Mouse (Mus musculus) stomach, embryonic 14.5 days (tissue): ENCODE data around the gene Zfp628. TPM values are rescaled to one million over a fixed set of nuclear protein-coding genes. Genes with fewer than 3 reads are reported as not detected.

Experiments
- ATAC-seq: fragments of 200-750 bp; cut with Nextera tagmentation; 2 replicates; pipeline ENCODE4 v1.8.0; 2017; ENCODE audit warnings: low read depth, moderate TSS enrichment; ENCODE audit not compliant: insufficient number of reproducible peaks, insufficient read depth, low FRiP score
- H3K27ac ChIP-seq: fragments of 300-500 bp; sonication (generic); 2 replicates; pipeline ENCODE4 v1.5.1; 2014; ENCODE audit warnings: mild to moderate bottlenecking, low read length, moderate library complexity, mixed read lengths
- H3K27me3 ChIP-seq: fragments of 300-500 bp; sonication (generic); 2 replicates; pipeline ENCODE4 v1.6.1; 2014; ENCODE audit warnings: low read length, control low read depth, mixed read lengths; ENCODE audit not compliant: control insufficient read depth, insufficient read depth
- H3K36me3 ChIP-seq: fragments of 300-500 bp; sonication (generic); 2 replicates; pipeline ENCODE4 v1.6.1; 2014; ENCODE audit warnings: mild to moderate bottlenecking, control low read depth, low read length, moderate library complexity, mixed read lengths; ENCODE audit not compliant: control insufficient read depth, insufficient read depth
- H3K4me1 ChIP-seq: fragments of 300-500 bp; sonication (generic); 2 replicates; pipeline ENCODE4 v1.6.1; 2014; ENCODE audit warnings: low read length, control low read depth, mixed read lengths; ENCODE audit not compliant: control insufficient read depth, insufficient read depth
- H3K4me2 ChIP-seq: fragments of 300-500 bp; sonication (generic); replicated peaks from 2 replicates; pipeline ENCODE4 v1.6.1; 2014; ENCODE audit warnings: low read depth, low read length, control low read depth
- H3K4me3 ChIP-seq: fragments of 300-500 bp; sonication (generic); 2 replicates; pipeline ENCODE4 v1.5.1; 2014; ENCODE audit warnings: low read depth, low read length, control low read depth
- H3K9ac ChIP-seq: fragments of 300-500 bp; sonication (generic); replicated peaks from 2 replicates; pipeline ENCODE4 v1.6.1; 2014; ENCODE audit warnings: low read depth, mild to moderate bottlenecking, control low read depth, low read length, moderate library complexity, mixed read lengths
- H3K9me3 ChIP-seq: fragments of 300-500 bp; sonication (generic); 2 replicates; pipeline ENCODE4 v1.6.1; 2016; ENCODE audit warnings: low read depth, low read length, control low read depth; ENCODE audit not compliant: control insufficient read depth
- WGBS: fragments of 180-500 bp; shearing (Covaris S2); extraction: QIAGEN DNeasy Blood & Tissue Kit; methylation state at CpG from one replicate; pipeline ENCODE4 v1.1.7; 2014; 5-methylcytosine and 5-hydroxymethylcytosine counted together
- polyA plus RNA-seq: library from polyadenylated mRNA; unstranded; fragments of >200 nt; fragmentation: Nextera tagmentation; extraction: Ambion mirVana; gene quantifications from 2 replicates; pipeline ENCODE4 v1.2.1, GENCODE M21; 2014

Zfp628 gene
- polyA plus RNA-seq, 1 experiment from 2014 or later, result 4.5 TPM

DNA sequence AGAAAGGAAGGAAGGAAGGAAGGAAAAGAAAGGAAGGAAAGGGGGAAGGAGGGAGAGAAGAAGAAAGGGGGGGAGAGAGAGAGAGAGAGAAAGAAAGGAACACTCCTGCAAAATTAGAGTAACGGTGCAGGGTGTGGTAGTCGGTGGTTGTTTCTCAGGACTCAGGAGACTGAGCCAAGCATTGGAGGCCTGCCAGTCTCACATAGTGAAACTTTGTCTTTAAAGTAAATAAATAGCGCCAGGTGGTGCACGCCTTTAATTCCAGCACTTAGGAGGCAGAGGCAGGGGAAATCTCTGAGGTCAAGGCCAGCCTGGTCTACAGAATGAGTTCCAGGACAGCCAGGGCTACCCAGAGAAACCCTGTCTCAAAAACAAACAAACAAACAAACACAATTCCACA lies 28.3 kb upstream of the Zfp628 start:
- Histone ChIP-seq H3K9me3 (no peaks in the 10 kb centered on the region), H3K4me2 (no peak overlapping the region)
- 41% methylated on average over 4 of the region's 4 CpGs for WGBS

DNA sequence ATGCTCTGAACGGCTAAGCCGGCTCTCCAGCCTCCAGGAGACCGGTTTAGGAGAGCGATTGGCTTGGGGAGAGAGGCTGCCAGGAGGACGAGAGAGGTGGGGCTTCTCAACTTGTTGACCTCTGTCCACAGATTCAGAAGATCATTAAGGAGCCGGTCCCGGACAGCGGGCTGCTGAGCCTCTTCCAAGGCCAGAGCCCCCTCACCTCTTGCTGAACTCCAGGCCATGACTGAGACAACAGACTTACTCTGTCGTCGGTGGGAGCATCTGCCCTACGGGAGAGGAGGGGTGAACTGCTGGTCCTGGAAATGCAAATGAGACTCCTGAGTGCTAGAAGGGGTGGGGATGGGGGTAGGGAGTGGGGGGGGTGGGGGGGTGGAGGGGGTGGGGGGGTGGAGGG lies 19.8 kb upstream of the Zfp628 start:
- Histone ChIP-seq H3K9ac (no peak overlapping the region), H3K36me3 (no peaks in the 10 kb centered on the region), H3K4me1 (no peaks in the 10 kb centered on the region), H3K9me3 (no peaks in the 10 kb centered on the region), H3K4me2 (no peak overlapping the region), H3K4me3 (no peak overlapping the region), H3K27me3 (no peaks in the 10 kb centered on the region), H3K27ac (no peak overlapping the region)
- ATAC-seq, result no peak
- WGBS, result 52% methylated on average over 11 of the region's 11 CpGs

More for the DNA sequence above, 28.3 kb upstream of the Zfp628 start:
- Histone ChIP-seq H3K36me3 (no peaks in the 10 kb centered on the region), H3K27me3 (no peaks in the 10 kb centered on the region), H3K4me3 (no peak overlapping the region), H3K27ac (no peak overlapping the region), H3K4me1 (no peaks in the 10 kb centered on the region), H3K9ac (no peak overlapping the region)
- no peak for ATAC-seq

DNA sequence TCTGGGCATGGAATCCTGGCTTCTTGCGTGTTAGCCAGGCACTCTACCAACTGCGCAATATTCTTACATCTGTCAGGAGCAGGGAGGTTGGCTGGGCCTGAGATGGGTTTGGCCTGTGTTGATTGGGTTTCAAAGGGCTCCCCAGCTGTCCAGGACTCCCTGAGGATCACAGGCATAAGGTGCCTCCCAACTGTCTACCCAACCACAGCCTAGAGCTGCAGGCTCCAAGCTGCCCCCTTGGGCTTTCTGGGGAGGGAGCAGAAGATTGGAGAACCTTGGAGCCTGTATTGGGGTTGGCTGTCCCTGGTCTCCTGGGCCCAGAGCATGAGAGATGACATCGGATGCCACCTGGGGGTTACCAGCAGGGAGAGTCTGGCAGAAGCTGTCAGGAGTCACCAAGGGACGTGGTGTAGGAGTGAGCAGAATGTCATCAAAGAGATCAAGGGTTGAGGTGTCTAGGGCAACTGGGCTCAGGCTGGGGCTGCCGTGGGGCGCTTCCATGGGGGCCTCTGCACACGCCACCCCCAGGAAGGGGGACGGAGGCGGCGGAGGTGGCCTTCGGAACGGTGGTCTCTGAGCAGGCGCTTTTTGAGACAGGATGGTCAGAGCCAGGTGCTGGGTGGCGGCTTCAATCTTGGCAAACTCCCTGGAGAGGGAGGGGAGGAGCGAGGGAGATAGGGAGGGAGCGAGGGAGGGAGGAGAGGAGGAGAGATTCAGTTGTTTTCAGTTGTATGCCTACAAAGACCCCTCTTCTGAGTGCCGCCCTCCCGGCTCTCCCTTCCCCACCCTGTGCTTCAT lies 16.0 kb upstream of the Zfp628 start:
- no peak overlapping the region for H3K9ac ChIP-seq
- peaks cover 3% of the 10 kb centered on the region; the same call in 1 of the 2 replicates for H3K9me3 ChIP-seq
- H3K27me3 ChIP-seq, result no peaks in the 10 kb centered on the region
- no peak overlapping the region for H3K27ac ChIP-seq
- no peak for ATAC-seq
- H3K4me2 ChIP-seq, result peak overlapping the region; percentile 46
- no peaks in the 10 kb centered on the region for H3K4me1 ChIP-seq
- H3K4me3 ChIP-seq, result peak overlapping the region; percentile 22
- no peaks in the 10 kb centered on the region for H3K36me3 ChIP-seq
- 19% methylated on average over 18 of the region's 18 CpGs for WGBS

DNA sequence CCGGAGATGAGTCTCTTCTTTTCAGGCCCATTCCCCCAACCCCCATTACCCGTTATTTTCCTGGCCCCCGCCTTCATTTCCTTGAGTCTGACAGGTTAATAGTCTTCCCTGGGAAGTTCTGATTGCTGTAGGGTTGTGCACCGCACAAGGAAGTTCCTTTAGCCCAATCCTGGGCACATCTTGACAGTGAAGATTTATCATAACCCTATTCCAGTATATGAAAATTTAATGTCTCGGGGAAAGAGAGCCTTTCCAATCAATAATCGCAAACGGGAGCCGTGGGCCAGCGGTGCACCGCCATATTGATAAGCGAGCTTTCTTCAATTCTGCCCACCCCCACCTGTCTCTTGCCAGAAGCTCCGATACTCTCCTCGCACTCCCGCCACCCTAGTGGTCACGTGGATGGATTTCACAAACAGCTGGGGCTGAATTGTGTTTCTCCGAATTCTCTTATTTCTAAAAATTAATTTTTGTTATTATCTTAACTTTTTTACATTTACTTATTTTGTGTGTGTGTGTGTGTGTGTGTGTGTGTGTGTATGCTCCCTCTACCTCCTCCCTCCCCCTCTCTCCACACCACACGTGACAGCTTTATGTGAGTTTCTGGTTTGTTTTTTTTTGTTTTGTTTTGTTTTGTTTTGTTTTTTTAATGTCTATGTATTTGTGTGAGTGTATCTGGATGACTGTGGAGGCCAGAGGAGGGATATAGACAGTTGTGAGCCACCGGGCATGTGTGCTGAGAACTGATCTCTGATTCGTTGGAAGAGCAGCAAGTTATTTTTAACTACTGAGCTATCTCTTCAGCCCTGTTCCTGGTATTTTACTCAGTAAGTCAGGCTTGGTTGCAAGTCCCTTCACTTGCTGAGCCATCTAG lies 15.1 kb upstream of the Zfp628 start:
- Histone ChIP-seq H3K9me3 (peaks cover 3% of the 10 kb centered on the region; the same call in 1 of the 2 replicates), H3K27me3 (no peaks in the 10 kb centered on the region), H3K27ac (no peak overlapping the region), H3K36me3 (no peaks in the 10 kb centered on the region), H3K4me2 (peak overlapping the region; percentile 46), H3K4me3 (peak overlapping the region; percentile 22), H3K4me1 (no peaks in the 10 kb centered on the region), H3K9ac (no peak overlapping the region)
- 6% methylated on average over 19 of the region's 19 CpGs for WGBS
- peak; percentile 30; the same call in 1 of the 2 replicates for ATAC-seq

DNA sequence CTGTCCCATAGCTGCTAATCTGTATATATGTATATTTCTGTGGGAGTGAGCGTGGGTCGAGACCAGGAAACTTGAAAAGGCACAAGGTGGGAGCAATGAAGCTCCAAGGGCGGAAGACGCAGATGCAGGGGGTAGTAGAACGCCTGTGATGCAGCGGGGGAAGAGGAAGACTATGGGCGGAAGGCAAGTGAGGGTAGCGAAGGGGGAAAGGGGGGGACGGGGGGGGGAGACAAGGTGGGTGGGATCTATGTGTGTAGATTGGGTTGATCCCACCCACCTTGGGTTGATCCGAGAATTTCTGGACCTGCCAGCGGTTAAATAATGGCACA lies 14.5 kb upstream of the Zfp628 start:
- peak overlapping the region; percentile 22; the same call in 1 of the 2 replicates for H3K4me3 ChIP-seq
- H3K4me2 ChIP-seq, result peak overlapping the region; percentile 46
- H3K27ac ChIP-seq, result no peak overlapping the region
- no peak overlapping the region for H3K9ac ChIP-seq
- H3K9me3 ChIP-seq, result peaks cover 3% of the 10 kb centered on the region; the same call in 1 of the 2 replicates
- no peaks in the 10 kb centered on the region for H3K4me1 ChIP-seq
- H3K36me3 ChIP-seq, result no peaks in the 10 kb centered on the region
- 35% methylated on average over 11 of the region's 11 CpGs for WGBS
- H3K27me3 ChIP-seq, result no peaks in the 10 kb centered on the region
- no peak for ATAC-seq

DNA sequence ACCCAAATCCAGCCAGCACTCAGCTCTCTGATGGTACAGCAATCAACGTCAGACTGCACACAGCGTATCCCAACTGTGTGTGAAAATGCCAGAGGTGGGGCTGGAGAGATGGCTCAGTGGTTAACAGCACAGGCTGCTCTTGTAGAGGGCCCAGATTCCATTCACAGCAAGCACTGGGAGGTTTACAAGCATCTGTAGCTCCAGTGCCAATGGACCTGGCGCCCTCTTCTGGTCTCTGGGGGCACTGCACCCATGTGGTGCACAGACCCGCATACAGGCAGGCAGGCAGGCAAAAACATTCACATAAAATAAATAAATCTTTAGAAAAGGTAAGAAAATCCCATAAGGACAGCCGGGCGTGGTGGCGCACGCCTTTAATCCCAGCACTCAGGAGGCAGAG lies 13.8 kb upstream of the Zfp628 start:
- H3K4me2 ChIP-seq, result no peak overlapping the region
- H3K4me3 ChIP-seq, result no peak overlapping the region
- no peaks in the 10 kb centered on the region for H3K27me3 ChIP-seq
- H3K36me3 ChIP-seq, result no peaks in the 10 kb centered on the region
- no peak overlapping the region for H3K9ac ChIP-seq
- 0 out of 2 replicates have a peak, but pooled peaks have one; percentile 31 for ATAC-seq
- H3K27ac ChIP-seq, result no peak overlapping the region
- no peaks in the 10 kb centered on the region for H3K4me1 ChIP-seq
- H3K9me3 ChIP-seq, result peaks cover 3% of the 10 kb centered on the region; the same call in 1 of the 2 replicates
- WGBS, result 51% methylated on average over 8 of the region's 8 CpGs

DNA sequence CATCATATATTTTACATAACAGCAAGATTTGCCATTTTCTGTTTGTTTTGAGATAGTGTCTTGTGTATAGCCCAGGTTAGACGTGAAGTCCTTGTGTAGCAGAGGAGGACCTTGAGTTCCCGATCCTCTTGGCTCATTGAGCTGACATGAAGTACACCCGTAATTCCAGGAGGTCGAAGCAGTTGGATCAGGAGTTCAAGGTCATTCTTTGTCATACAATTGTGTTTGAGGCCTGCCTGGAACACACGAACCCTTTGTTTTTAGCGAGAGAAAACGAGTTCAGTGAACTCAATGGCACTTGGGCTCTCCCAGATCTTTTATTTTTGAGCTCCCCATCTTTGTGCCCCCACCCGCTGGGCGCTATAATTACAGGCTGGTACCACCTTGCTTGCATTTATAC lies 12.6 kb upstream of the Zfp628 start:
- Histone ChIP-seq H3K4me2 (no peak overlapping the region), H3K9ac (no peak overlapping the region), H3K9me3 (peaks cover 3% of the 10 kb centered on the region; the same call in 1 of the 2 replicates), H3K4me3 (no peak overlapping the region), H3K4me1 (no peaks in the 10 kb centered on the region), H3K36me3 (no peaks in the 10 kb centered on the region), H3K27me3 (no peaks in the 10 kb centered on the region), H3K27ac (no peak overlapping the region)
- WGBS, result 77% methylated on average over 9 of the region's 9 CpGs
- no peak for ATAC-seq

DNA sequence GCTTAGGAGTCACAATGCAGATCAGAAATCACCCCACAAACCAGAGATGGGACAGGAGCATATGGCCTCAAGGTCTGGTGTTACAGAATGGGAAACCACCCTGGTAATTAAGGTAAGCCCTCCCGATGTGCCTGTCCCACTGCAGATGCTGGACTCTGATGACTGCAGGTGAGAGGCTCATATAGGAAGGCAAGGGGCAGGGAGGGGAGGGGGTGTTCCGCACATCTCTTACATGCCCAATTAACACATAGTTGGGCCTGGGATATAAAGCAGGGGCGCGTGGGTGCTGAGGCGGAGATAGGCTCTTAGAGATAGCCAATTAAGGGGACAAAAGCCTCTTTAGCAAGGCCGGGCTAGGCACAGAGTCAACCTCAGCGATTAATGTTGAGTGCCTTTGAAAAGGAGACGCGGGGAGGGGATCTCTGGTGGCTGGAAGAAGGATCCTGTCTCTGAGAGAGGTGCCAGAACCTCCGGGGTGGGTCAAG lies 8.5 kb upstream of the Zfp628 start, which contains the start of gene Gm36210:
Gm36210 (minus strand) TSS at position 51 of the 485 bp plus-strand sequence.
- no peak within 1 kb of the TSS for H3K4me2 ChIP-seq
- no peaks in the 10 kb centered on the region for H3K27me3 ChIP-seq
- no peak within 1 kb of the TSS for H3K9ac ChIP-seq
- no peaks in the 10 kb centered on the region; the same call in 1 of the 2 replicates for H3K9me3 ChIP-seq
- WGBS, result 71% methylated on average over 10 of the region's 10 CpGs
- H3K36me3 ChIP-seq, result no peaks in the 10 kb centered on the region
- ATAC-seq, result no peak
- no peaks in the 10 kb centered on the region for H3K4me1 ChIP-seq
- no peak within 1 kb of the TSS for H3K27ac ChIP-seq
- H3K4me3 ChIP-seq, result no peak within 1 kb of the TSS
